Mouse (Mus musculus): Measurements from ENCODE around the gene Zfp454. TPM values are rescaled to one million over a fixed set of nuclear protein-coding genes. Genes with fewer than 3 reads are reported as not detected.

Gene Zfp454
- polyA plus RNA-seq, 1 experiment from 2014 or later = 17.6 TPM

DNA sequence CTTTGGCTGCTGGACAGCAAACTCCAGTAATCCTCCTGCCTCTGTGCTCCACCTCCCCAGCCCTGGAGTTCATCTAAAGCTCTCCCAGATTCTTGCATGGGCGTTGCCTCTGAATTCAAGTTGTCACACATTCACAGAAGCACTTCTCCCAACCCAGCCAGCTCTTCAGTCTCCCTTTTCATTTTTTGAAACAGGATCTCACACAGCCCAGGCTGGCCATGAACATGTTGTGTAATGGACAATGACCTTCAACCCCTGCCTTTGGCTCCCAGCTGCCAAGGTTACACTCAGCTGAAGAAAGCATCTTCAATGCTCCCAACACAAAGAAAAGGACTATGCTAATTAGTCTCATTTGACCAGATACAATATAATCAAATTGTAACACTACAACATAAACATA is 25.9 kb upstream of the Zfp454 start:
- H3K36me3 ChIP-seq (replicated peaks; ENCODE audit: control insufficient read depth, insufficient read depth, low read depth, low read length) = peaks cover 16% of the 10 kb centered on the region
- no peak overlapping the region for H3K27ac ChIP-seq (replicated peaks; ENCODE audit: low read depth, low read length)
- no peak for DNase-seq (ENCODE audit: low spot score)
- 92% methylated on average over 1 of the region's 1 CpGs for WGBS
- H3K4me2 ChIP-seq (ENCODE audit: low read depth, low read length) = no peak overlapping the region
- no peak overlapping the region for H3K9ac ChIP-seq (replicated peaks; ENCODE audit: low read length)
- H3K4me1 ChIP-seq (ENCODE audit: control insufficient read depth, insufficient read depth, low read length) = no peaks in the 10 kb centered on the region
- no peaks in the 10 kb centered on the region for H3K9me3 ChIP-seq (replicated peaks; ENCODE audit: control insufficient read depth, low read length)
- ATAC-seq (replicated peaks; ENCODE audit: insufficient number of reproducible peaks, low FRiP score, low TSS enrichment, low read depth) = no peak
- no peaks in the 10 kb centered on the region for H3K27me3 ChIP-seq (ENCODE audit: control insufficient read depth, insufficient read depth, low read length)
- no peak overlapping the region for H3K4me3 ChIP-seq (ENCODE audit: low read depth, low read length)

DNA sequence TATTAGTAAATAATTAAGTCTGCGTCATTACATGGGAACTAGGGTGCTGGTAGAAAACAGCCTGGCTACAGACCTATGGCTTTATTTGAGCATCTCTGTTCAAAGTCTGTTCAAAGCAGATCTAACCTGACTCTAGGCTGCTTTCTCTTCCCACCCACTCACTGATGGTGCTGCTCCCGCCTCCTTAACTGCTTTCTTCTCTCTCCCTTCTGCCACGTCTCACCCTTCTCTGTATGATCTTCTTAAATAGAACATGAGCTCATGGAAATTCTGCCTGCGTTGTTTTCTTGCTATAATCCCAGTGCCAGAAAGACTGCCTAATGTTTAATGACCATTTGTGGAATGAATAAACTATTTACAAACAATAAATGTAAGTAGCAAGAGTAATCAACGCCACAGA is 20.7 kb upstream of the Zfp454 start:
- no peaks in the 10 kb centered on the region for H3K4me1 ChIP-seq (ENCODE audit: control insufficient read depth, insufficient read depth, low read length)
- ATAC-seq (replicated peaks; ENCODE audit: insufficient number of reproducible peaks, low FRiP score, low TSS enrichment, low read depth) (no peak), DNase-seq (ENCODE audit: low spot score) (no peak)
- no peaks in the 10 kb centered on the region; the same call in 1 of the 2 replicates for H3K9me3 ChIP-seq (replicated peaks; ENCODE audit: control insufficient read depth, low read length)
- H3K36me3 ChIP-seq (replicated peaks; ENCODE audit: control insufficient read depth, insufficient read depth, low read depth, low read length) = peaks cover 53% of the 10 kb centered on the region
- no peak overlapping the region for H3K4me2 ChIP-seq (ENCODE audit: low read depth, low read length)
- H3K9ac ChIP-seq (replicated peaks; ENCODE audit: low read length) = no peak overlapping the region
- no peak overlapping the region for H3K4me3 ChIP-seq (ENCODE audit: low read depth, low read length)
- H3K27me3 ChIP-seq (ENCODE audit: control insufficient read depth, insufficient read depth, low read length) = no peaks in the 10 kb centered on the region
- no peak overlapping the region for H3K27ac ChIP-seq (replicated peaks; ENCODE audit: low read depth, low read length)
- 95% methylated on average over 5 of the region's 5 CpGs for WGBS

DNA sequence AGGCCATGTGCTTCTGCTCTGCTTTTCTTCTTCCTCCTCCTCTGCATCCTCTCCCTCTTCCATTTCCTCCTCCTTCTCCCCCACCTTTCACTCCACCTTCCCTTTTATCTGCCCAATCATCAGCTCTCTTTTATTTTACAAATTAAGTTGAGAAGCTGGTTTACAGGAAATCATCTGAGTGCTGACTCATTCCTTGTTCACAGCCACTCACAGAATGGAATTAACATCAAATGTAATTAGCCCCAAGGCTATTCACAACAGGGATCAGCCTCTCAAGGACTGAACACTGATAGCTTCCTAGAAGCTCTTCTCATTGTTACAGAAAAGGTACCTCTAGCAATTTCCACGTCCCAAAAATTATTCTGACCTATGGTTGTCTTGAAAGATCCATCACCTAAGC is 9.9 kb upstream of the Zfp454 start:
- peaks cover 22% of the 10 kb centered on the region for H3K9me3 ChIP-seq (replicated peaks; ENCODE audit: control insufficient read depth, low read length)
- 68% methylated on average over 1 of the region's 1 CpGs for WGBS
- H3K27me3 ChIP-seq (ENCODE audit: control insufficient read depth, insufficient read depth, low read length) = no peaks in the 10 kb centered on the region
- H3K9ac ChIP-seq (replicated peaks; ENCODE audit: low read length) = no peak overlapping the region
- no peak for ATAC-seq (replicated peaks; ENCODE audit: insufficient number of reproducible peaks, low FRiP score, low TSS enrichment, low read depth)
- no peaks in the 10 kb centered on the region for H3K4me1 ChIP-seq (ENCODE audit: control insufficient read depth, insufficient read depth, low read length)
- no peak for DNase-seq (ENCODE audit: low spot score)
- H3K36me3 ChIP-seq (replicated peaks; ENCODE audit: control insufficient read depth, insufficient read depth, low read depth, low read length) = peaks cover 27% of the 10 kb centered on the region
- no peak overlapping the region for H3K4me2 ChIP-seq (ENCODE audit: low read depth, low read length)
- no peak overlapping the region for H3K27ac ChIP-seq (replicated peaks; ENCODE audit: low read depth, low read length)
- no peak overlapping the region for H3K4me3 ChIP-seq (ENCODE audit: low read depth, low read length)

DNA sequence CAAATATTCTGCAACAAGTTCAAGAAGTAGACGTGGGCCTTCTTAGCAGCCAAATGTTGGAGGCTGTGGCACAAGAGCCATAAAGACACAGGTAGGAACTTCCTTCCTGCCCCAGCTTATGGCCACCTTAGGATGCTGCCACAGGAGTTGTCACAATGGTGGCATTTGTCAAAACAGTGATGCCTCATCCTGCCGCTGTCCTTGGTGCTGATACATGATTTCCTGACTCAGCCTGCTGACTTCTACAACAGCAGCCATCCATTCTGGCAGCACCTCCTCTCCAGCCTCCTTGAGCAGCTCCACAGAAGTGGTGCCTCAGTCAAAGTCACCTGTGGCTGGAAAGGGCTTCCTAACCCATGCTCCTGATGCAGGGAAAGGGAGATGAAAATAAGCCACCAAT is 5.0 kb upstream of the Zfp454 start:
- no peaks in the 10 kb centered on the region for H3K36me3 ChIP-seq (replicated peaks; ENCODE audit: control insufficient read depth, insufficient read depth, low read depth, low read length)
- H3K9me3 ChIP-seq (replicated peaks; ENCODE audit: control insufficient read depth, low read length) = no peaks in the 10 kb centered on the region
- no peak overlapping the region for H3K27ac ChIP-seq (replicated peaks; ENCODE audit: low read depth, low read length)
- H3K4me2 ChIP-seq (ENCODE audit: low read depth, low read length) = no peak overlapping the region
- no peaks in the 10 kb centered on the region for H3K4me1 ChIP-seq (ENCODE audit: control insufficient read depth, insufficient read depth, low read length)
- WGBS = 50% methylated on average over 2 of the region's 2 CpGs
- H3K9ac ChIP-seq (replicated peaks; ENCODE audit: low read length) = no peak overlapping the region
- DNase-seq (ENCODE audit: low spot score) = peak; percentile 16
- no peak overlapping the region for H3K4me3 ChIP-seq (ENCODE audit: low read depth, low read length)
- ATAC-seq (replicated peaks; ENCODE audit: insufficient number of reproducible peaks, low FRiP score, low TSS enrichment, low read depth) = no peak
- no peaks in the 10 kb centered on the region for H3K27me3 ChIP-seq (ENCODE audit: control insufficient read depth, insufficient read depth, low read length)

DNA sequence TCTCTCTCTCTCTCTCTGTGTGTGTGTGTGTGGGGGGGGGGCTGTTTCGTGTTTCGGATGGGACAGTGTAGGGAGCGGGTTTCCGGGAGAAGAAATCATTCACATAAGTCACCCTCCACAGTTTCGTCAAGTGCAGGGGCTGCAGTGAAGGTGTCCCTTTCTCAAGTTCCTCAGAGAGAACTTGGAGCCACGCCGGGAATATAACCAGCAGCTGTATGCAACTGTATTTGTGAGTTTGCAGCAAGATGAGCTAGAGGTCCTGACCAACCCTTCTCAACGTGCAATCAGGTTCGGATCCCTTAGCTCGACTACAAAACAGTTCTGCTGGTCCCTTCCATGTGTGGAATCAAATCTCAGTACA is 538 bp downstream of the Zfp454 start:
- peak overlapping the region; percentile 45 for H3K4me3 ChIP-seq (ENCODE audit: low read depth, low read length)
- peak overlapping the region; percentile 46 for H3K4me2 ChIP-seq (ENCODE audit: low read depth, low read length)
- peak; percentile 34 for DNase-seq (ENCODE audit: low spot score)
- peak; percentile 16; the same call in 1 of the 2 replicates for ATAC-seq (replicated peaks; ENCODE audit: insufficient number of reproducible peaks, low FRiP score, low TSS enrichment, low read depth)
- no peaks in the 10 kb centered on the region for H3K27me3 ChIP-seq (ENCODE audit: control insufficient read depth, insufficient read depth, low read length)
- no peaks in the 10 kb centered on the region for H3K9me3 ChIP-seq (replicated peaks; ENCODE audit: control insufficient read depth, low read length)
- H3K4me1 ChIP-seq (ENCODE audit: control insufficient read depth, insufficient read depth, low read length) = no peaks in the 10 kb centered on the region
- peak overlapping the region; percentile 77 for H3K9ac ChIP-seq (replicated peaks; ENCODE audit: low read length)
- WGBS = 25% methylated on average over 10 of the region's 10 CpGs
- H3K36me3 ChIP-seq (replicated peaks; ENCODE audit: control insufficient read depth, insufficient read depth, low read depth, low read length) = no peaks in the 10 kb centered on the region; the same call in none of the 2 replicates
- no peak overlapping the region for H3K27ac ChIP-seq (replicated peaks; ENCODE audit: low read depth, low read length)

DNA sequence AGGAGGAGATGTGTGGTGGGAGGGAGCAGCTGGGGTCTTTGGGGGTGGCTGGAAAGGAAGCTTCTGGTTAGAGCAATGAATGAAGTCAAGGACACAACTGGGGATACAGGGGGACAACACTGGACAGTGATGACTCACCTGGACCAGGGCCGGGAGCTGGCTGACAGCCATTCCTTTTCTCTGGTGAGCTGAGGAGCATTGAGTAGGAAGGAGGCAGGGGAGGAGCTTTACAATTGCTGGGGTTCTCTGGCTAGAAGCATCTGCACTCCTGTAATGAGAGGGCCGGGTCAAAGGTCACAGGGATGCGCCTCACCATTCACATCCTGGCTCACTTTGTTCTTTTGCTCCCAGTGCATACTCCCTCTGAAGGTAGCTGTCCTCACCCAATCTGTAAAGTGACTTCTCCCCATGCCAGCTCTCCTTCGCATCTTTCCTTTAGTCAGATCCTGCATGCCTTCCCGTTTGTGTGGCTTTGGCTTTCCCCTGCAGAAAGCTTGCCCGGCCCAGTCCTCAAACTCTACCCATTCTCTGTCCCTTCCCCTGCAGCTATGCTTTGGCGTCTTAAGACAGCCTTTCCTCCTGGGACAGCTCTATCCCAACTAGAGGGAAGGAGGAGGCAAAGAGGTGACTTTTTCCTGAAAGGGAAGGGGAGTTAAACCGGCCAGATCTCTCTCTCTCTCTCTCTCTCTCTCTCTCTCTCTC is 1.1 kb downstream of the Zfp454 start:
- Histone ChIP-seq H3K9me3 (replicated peaks; ENCODE audit: control insufficient read depth, low read length) (no peaks in the 10 kb centered on the region), H3K36me3 (replicated peaks; ENCODE audit: control insufficient read depth, insufficient read depth, low read depth, low read length) (no peaks in the 10 kb centered on the region; the same call in none of the 2 replicates), H3K27me3 (ENCODE audit: control insufficient read depth, insufficient read depth, low read length) (no peaks in the 10 kb centered on the region), H3K4me3 (ENCODE audit: low read depth, low read length) (peak overlapping the region; percentile 45), H3K9ac (replicated peaks; ENCODE audit: low read length) (peak overlapping the region; percentile 77), H3K4me2 (ENCODE audit: low read depth, low read length) (peak overlapping the region; percentile 46), H3K27ac (replicated peaks; ENCODE audit: low read depth, low read length) (no peak overlapping the region), H3K4me1 (ENCODE audit: control insufficient read depth, insufficient read depth, low read length) (no peaks in the 10 kb centered on the region)
- no peak for ATAC-seq (replicated peaks; ENCODE audit: insufficient number of reproducible peaks, low FRiP score, low TSS enrichment, low read depth)
- no peak for DNase-seq (ENCODE audit: low spot score)
- WGBS = 56% methylated on average over 8 of the region's 8 CpGs

DNA sequence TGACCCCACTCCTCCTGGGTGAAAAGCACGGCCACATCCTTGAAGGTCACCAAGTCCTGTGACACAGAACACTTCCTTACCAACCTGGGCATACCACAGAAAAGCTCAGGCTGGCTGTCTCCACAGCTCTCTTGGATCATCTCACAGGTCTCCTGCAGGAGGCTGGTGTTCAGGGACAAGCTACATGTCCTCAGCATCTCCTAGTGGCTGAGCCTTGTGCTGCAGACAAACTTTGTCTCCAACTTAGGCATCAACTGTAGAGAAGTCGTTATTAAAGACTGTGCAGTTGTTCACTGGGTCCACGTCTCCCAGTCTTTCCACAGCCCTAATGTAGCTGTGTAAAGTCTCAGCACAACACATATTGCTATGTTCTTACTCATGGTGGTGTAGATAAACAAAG is 3.7 kb downstream of the Zfp454 start:
- no peak for ATAC-seq (replicated peaks; ENCODE audit: insufficient number of reproducible peaks, low FRiP score, low TSS enrichment, low read depth)
- 82% methylated on average over 3 of the region's 3 CpGs for WGBS
- Histone ChIP-seq H3K4me3 (ENCODE audit: low read depth, low read length) (no peak overlapping the region), H3K36me3 (replicated peaks; ENCODE audit: control insufficient read depth, insufficient read depth, low read depth, low read length) (peaks cover 9% of the 10 kb centered on the region), H3K4me2 (ENCODE audit: low read depth, low read length) (no peak overlapping the region), H3K4me1 (ENCODE audit: control insufficient read depth, insufficient read depth, low read length) (no peaks in the 10 kb centered on the region), H3K27ac (replicated peaks; ENCODE audit: low read depth, low read length) (no peak overlapping the region), H3K27me3 (ENCODE audit: control insufficient read depth, insufficient read depth, low read length) (no peaks in the 10 kb centered on the region), H3K9ac (replicated peaks; ENCODE audit: low read length) (no peak overlapping the region), H3K9me3 (replicated peaks; ENCODE audit: control insufficient read depth, low read length) (no peaks in the 10 kb centered on the region)
- no peak for DNase-seq (ENCODE audit: low spot score)

DNA sequence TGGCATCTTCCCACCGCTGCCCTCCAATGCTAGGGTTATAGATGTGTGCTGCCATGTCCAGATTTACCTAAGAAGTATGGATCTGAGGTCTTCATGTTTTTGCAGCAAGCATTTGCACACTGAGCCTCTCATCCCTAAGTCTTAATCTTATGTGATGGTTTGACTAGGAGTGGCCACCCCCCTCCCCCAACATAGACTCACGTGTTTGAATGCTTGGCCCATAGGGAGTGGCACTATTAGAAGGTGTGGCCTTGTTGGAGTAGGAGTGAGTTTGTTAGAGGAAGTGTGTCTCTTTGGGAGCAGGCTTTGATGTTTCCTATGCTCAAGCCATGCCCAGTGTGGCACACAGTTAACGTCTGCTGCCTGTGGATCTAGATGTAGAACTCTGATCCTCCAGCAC is 8.8 kb downstream of the Zfp454 start:
- Histone ChIP-seq H3K4me2 (ENCODE audit: low read depth, low read length) (no peak overlapping the region), H3K27me3 (ENCODE audit: control insufficient read depth, insufficient read depth, low read length) (no peaks in the 10 kb centered on the region), H3K4me3 (ENCODE audit: low read depth, low read length) (no peak overlapping the region), H3K36me3 (replicated peaks; ENCODE audit: control insufficient read depth, insufficient read depth, low read depth, low read length) (peaks cover 21% of the 10 kb centered on the region), H3K4me1 (ENCODE audit: control insufficient read depth, insufficient read depth, low read length) (no peaks in the 10 kb centered on the region), H3K9me3 (replicated peaks; ENCODE audit: control insufficient read depth, low read length) (peaks cover 3% of the 10 kb centered on the region; the same call in 1 of the 2 replicates), H3K27ac (replicated peaks; ENCODE audit: low read depth, low read length) (no peak overlapping the region), H3K9ac (replicated peaks; ENCODE audit: low read length) (no peak overlapping the region)
- WGBS = 90% methylated on average over 3 of the region's 3 CpGs
- DNase-seq (ENCODE audit: low spot score) (no peak), ATAC-seq (replicated peaks; ENCODE audit: insufficient number of reproducible peaks, low FRiP score, low TSS enrichment, low read depth) (no peak)
